Mouse (Mus musculus): ENCODE data around the gene Fam160a2. TPM values are rescaled to one million over a fixed set of nuclear protein-coding genes. Genes with fewer than 3 reads are reported as not detected.
"Not testable (repeated sequence)": the region's sequence is repeated elsewhere in the genome, so short reads cannot be mapped to it uniquely, and the experiment has no call there.

The Fam160a2 gene
- polyA plus RNA-seq, 1 experiment from 2014 or later = 12.6 TPM

DNA sequence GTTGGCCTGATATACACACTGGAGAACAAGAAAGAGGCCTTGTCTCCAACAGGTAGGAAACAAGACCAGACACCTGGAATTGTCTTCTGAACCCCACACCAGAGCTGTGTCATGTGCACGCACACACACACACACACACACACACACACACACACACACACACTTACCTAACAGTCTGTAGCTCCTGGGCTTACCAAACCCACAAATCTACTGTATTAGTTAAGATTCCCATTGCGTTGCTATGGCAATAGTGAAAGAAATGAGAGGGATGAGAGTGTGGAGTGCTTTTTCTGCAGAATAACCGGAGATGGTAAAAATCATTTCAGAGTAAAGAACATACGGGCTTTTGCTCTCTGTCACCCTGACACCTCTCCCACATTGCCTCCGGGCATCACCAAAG, 18.3 kb upstream of the Fam160a2 start:
- no peak for ATAC-seq (ENCODE audit: insufficient read depth)

DNA sequence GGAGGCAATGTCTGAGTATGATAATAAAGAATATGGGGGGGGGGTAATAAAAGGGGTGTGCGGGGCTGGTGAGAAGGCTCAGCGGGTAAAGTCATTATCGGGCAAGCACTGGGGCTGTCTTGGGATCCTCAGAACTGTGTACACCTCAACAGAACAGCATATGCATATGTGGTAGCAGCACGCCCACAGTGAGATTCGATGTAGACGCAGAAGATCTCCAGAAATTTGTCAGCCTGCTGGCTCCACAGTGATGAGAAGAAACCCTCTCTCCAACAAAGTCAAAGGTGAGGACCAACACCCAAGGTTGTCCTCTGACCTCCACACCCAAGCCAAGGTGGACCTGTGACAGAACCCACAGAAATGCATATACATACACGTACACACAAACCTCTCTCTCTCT, 16.7 kb upstream of the Fam160a2 start:
- H3K9me3 ChIP-seq (replicated peaks) = no peaks in the 10 kb centered on the region
- H3K9ac ChIP-seq = no peak overlapping the region
- no peak overlapping the region for H3K27ac ChIP-seq (replicated peaks)
- 74% methylated on average over 7 of the region's 7 CpGs for WGBS (ENCODE audit: insufficient replicate concordance)
- no peak overlapping the region for H3K4me3 ChIP-seq (replicated peaks)
- H3K4me2 ChIP-seq = no peak overlapping the region
- H3K4me1 ChIP-seq (replicated peaks) = no peaks in the 10 kb centered on the region
- ATAC-seq (ENCODE audit: insufficient read depth) = no peak
- H3K27me3 ChIP-seq = no peaks in the 10 kb centered on the region
- no peaks in the 10 kb centered on the region for H3K36me3 ChIP-seq (replicated peaks)

More for the DNA sequence above, 18.3 kb upstream of the Fam160a2 start:
- Histone ChIP-seq H3K9ac (no peak overlapping the region), H3K27me3 (no peaks in the 10 kb centered on the region), H3K4me1 (replicated peaks) (no peaks in the 10 kb centered on the region), H3K4me3 (replicated peaks) (no peak overlapping the region), H3K9me3 (replicated peaks) (no peaks in the 10 kb centered on the region), H3K4me2 (no peak overlapping the region), H3K27ac (replicated peaks) (no peak overlapping the region), H3K36me3 (replicated peaks) (no peaks in the 10 kb centered on the region)
- 66% methylated on average over 5 of the region's 5 CpGs for WGBS (ENCODE audit: insufficient replicate concordance)

GRCm38 (mm10) chr7:105414385-105414784, 14.5 kb upstream of the Fam160a2 start:
- no peaks in the 10 kb centered on the region for H3K27me3 ChIP-seq
- no peak overlapping the region for H3K27ac ChIP-seq (replicated peaks)
- no peak overlapping the region for H3K4me2 ChIP-seq
- H3K9ac ChIP-seq = no peak overlapping the region
- ATAC-seq (ENCODE audit: insufficient read depth) = no peak
- H3K36me3 ChIP-seq (replicated peaks) = no peaks in the 10 kb centered on the region
- no peaks in the 10 kb centered on the region for H3K9me3 ChIP-seq (replicated peaks)
- H3K4me3 ChIP-seq (replicated peaks) = no peak overlapping the region
- H3K4me1 ChIP-seq (replicated peaks) = no peaks in the 10 kb centered on the region
- WGBS (ENCODE audit: insufficient replicate concordance) = 40% methylated on average over 6 of the region's 6 CpGs

GRCm38 (mm10) chr7:105411874-105412632, 12.2 kb upstream of the Fam160a2 start:
- not testable (repeated sequence) for H3K36me3 ChIP-seq (replicated peaks); H3K27ac ChIP-seq (replicated peaks); H3K27me3 ChIP-seq; H3K9me3 ChIP-seq (replicated peaks); H3K4me3 ChIP-seq (replicated peaks); ATAC-seq (ENCODE audit: insufficient read depth); H3K4me1 ChIP-seq (replicated peaks); H3K4me2 ChIP-seq; H3K9ac ChIP-seq
- WGBS (ENCODE audit: insufficient replicate concordance) = 46% methylated on average over 8 of the region's 8 CpGs

DNA sequence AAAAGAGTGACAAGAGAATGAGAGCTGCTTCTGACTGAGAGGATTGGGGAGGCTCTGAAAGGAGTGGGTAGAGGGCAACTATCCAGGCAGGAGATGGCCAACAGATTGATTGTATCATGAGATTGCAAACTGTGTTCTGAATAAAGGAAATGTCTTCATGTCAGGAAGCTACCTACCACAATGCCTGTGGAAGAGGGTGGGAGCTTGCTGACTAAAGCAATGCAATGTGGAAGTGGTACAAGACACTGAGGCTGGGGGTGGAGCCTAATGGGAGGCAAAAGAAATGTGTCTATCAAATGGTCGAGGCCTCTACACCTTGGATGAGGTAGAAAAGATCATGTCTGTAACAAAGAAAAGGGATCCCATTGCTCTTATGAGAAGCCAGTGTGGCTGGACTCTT, 6.5 kb upstream of the Fam160a2 start:
- H3K27ac ChIP-seq (replicated peaks) = no peak overlapping the region
- no peaks in the 10 kb centered on the region for H3K36me3 ChIP-seq (replicated peaks)
- H3K9me3 ChIP-seq (replicated peaks) = no peaks in the 10 kb centered on the region
- no peak overlapping the region for H3K4me2 ChIP-seq
- no peaks in the 10 kb centered on the region for H3K4me1 ChIP-seq (replicated peaks)
- H3K9ac ChIP-seq = no peak overlapping the region
- 32% methylated on average over 1 of the region's 1 CpGs for WGBS (ENCODE audit: insufficient replicate concordance)
- ATAC-seq (ENCODE audit: insufficient read depth) = no peak
- H3K4me3 ChIP-seq (replicated peaks) = no peak overlapping the region
- peaks cover 5% of the 10 kb centered on the region; the same call in 1 of the 2 replicates for H3K27me3 ChIP-seq

DNA sequence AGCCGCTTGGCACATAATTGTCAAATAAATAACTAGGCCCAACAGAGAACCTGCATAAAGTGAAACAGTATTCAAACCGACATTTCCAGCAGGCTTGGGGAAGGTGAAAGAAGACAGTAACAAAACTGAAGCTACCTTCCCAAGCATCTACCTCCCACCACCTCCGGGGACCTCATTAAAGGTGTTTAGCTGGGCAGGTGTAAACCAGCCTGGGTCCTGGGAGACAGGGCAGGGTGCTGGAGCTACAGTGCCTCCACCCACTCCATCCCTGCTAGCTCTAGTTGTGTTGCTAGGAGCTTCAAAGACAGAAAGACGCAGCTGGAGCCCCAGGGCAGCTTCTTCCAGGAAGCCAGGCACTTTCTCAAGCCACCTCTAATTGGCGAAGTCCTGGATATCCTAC, 4.4 kb upstream of the Fam160a2 start, which contains the start of gene Cnga4:
Gene Cnga4 (plus strand): TSS at position 301 of the 400 bp plus-strand sequence.
- ATAC-seq (ENCODE audit: insufficient read depth) = no peak
- 52% methylated on average over 5 of the region's 5 CpGs for WGBS (ENCODE audit: insufficient replicate concordance)
- no peak within 1 kb of the TSS for H3K4me3 ChIP-seq (replicated peaks)

GRCm38 (mm10) chr7:105399058-105399934, 558 bp downstream of the Fam160a2 start:
- peak overlapping the region; percentile 85 for H3K9ac ChIP-seq
- no peaks in the 10 kb centered on the region for H3K27me3 ChIP-seq
- H3K4me2 ChIP-seq = peak overlapping the region; percentile 94
- no peak for ATAC-seq (ENCODE audit: insufficient read depth)
- 0% methylated on average over 25 of the region's 25 CpGs for WGBS (ENCODE audit: insufficient replicate concordance)
- H3K27ac ChIP-seq (replicated peaks) = peak overlapping the region; percentile 85
- H3K4me3 ChIP-seq (replicated peaks) = peak overlapping the region; percentile 84
- no peaks in the 10 kb centered on the region for H3K9me3 ChIP-seq (replicated peaks)
- peaks cover 27% of the 10 kb centered on the region for H3K4me1 ChIP-seq (replicated peaks)
- H3K36me3 ChIP-seq (replicated peaks) = no peaks in the 10 kb centered on the region

More for the DNA sequence above, 4.4 kb upstream of the Fam160a2 start, which contains the start of gene Cnga4:
- H3K9ac ChIP-seq = no peak within 1 kb of the TSS
- peaks cover 14% of the 10 kb centered on the region for H3K4me1 ChIP-seq (replicated peaks)
- no peaks in the 10 kb centered on the region for H3K36me3 ChIP-seq (replicated peaks)
- no peak within 1 kb of the TSS for H3K4me2 ChIP-seq
- no peaks in the 10 kb centered on the region for H3K9me3 ChIP-seq (replicated peaks)
- peaks cover 4% of the 10 kb centered on the region; the same call in 1 of the 2 replicates for H3K27me3 ChIP-seq
- H3K27ac ChIP-seq (replicated peaks) = no peak within 1 kb of the TSS

DNA sequence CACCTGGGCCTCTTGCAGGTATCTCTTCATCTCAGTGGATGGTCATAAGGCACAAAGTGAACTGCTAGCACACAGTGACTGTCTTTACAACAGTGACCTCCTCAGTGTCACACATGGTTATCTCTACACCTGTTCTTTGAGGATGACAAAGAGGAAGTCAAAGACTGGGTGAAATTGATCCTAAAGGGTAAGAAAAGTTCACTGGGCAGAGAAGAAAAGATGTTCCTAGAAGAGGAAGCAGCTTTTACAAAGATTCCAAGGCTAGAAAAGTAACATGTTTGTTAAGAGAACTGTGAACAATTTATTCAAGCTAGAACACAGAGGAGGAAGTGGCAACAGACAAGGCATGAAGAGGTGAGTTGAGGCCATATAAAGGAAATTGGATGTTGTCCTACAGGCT, 3.7 kb downstream of the Fam160a2 start:
- no peaks in the 10 kb centered on the region for H3K9me3 ChIP-seq (replicated peaks)
- H3K4me2 ChIP-seq = no peak overlapping the region
- no peak overlapping the region for H3K9ac ChIP-seq
- no peaks in the 10 kb centered on the region for H3K27me3 ChIP-seq
- ATAC-seq (ENCODE audit: insufficient read depth) = no peak
- H3K4me1 ChIP-seq (replicated peaks) = peaks cover 26% of the 10 kb centered on the region
- H3K27ac ChIP-seq (replicated peaks) = no peak overlapping the region
- no peaks in the 10 kb centered on the region for H3K36me3 ChIP-seq (replicated peaks)
- no peak overlapping the region for H3K4me3 ChIP-seq (replicated peaks)

GRCm38 (mm10) chr7:105395131-105395820, 4.6 kb downstream of the Fam160a2 start:
- Histone ChIP-seq H3K9ac (no peak overlapping the region), H3K4me2 (no peak overlapping the region), H3K9me3 (replicated peaks) (no peaks in the 10 kb centered on the region), H3K27ac (replicated peaks) (no peak overlapping the region), H3K27me3 (no peaks in the 10 kb centered on the region), H3K4me1 (replicated peaks) (peaks cover 18% of the 10 kb centered on the region), H3K36me3 (replicated peaks) (no peaks in the 10 kb centered on the region), H3K4me3 (replicated peaks) (no peak overlapping the region)
- ATAC-seq (ENCODE audit: insufficient read depth) = no peak

GRCm38 (mm10) chr7:105394606-105395005, 5.2 kb downstream of the Fam160a2 start:
- Histone ChIP-seq H3K36me3 (replicated peaks) (peaks cover 5% of the 10 kb centered on the region), H3K9me3 (replicated peaks) (no peaks in the 10 kb centered on the region), H3K27me3 (no peaks in the 10 kb centered on the region), H3K4me2 (no peak overlapping the region), H3K4me1 (replicated peaks) (peaks cover 16% of the 10 kb centered on the region), H3K4me3 (replicated peaks) (no peak overlapping the region), H3K27ac (replicated peaks) (no peak overlapping the region), H3K9ac (no peak overlapping the region)
- 82% methylated on average over 1 of the region's 1 CpGs for WGBS (ENCODE audit: insufficient replicate concordance)
- no peak for ATAC-seq (ENCODE audit: insufficient read depth)

DNA sequence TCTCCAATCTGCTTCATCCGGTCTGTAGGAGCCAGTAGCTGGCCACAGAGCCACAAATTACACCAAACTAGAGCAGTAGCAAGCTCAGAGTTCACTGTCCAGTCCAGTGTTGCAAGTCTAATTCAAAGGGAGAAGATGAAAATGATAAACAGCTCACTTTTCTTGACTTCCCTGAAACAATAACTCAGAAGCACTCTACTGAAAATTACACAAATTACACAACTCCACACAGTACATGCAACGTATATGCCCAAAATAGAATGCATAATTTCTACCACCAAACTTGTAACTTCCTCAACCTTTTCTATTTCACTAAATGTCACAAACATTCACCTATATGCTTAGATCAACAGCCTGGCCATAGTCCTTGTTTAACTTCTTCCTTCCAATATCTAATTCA, 9.6 kb downstream of the Fam160a2 start:
- no peak for ATAC-seq (ENCODE audit: insufficient read depth)
- Histone ChIP-seq H3K4me3 (replicated peaks) (no peak overlapping the region), H3K4me2 (no peak overlapping the region), H3K36me3 (replicated peaks) (peaks cover 41% of the 10 kb centered on the region), H3K27ac (replicated peaks) (peak overlapping the region; percentile 48; the same call in 1 of the 2 replicates), H3K27me3 (no peaks in the 10 kb centered on the region), H3K4me1 (replicated peaks) (no peaks in the 10 kb centered on the region), H3K9ac (no peak overlapping the region), H3K9me3 (replicated peaks) (no peaks in the 10 kb centered on the region)
- WGBS (ENCODE audit: insufficient replicate concordance) = 65% methylated on average over 2 of the region's 2 CpGs
